Mouse (Mus musculus): Measurements from ENCODE around the gene Adcy1.

GRCm38 (mm10) chr11:7135763-7136162 lies 72.5 kb downstream of the Adcy1 start:
- TF ChIP-seq POLR2A (IDR thresholded peaks at IDR 0.05; ENCODE audit: borderline replicate concordance, control insufficient read depth, low read depth, low read length) (no peak), CTCF (IDR thresholded peaks at IDR 0.05; ENCODE audit: control insufficient read depth, insufficient read depth, low read length) (no peak)
